Mouse (Mus musculus): Measurements from ENCODE around the gene Cd276.

GRCm38 (mm10) chr9:58527841-58528240 lies 27.4 kb downstream of the Cd276 start:
- TF ChIP-seq CTCF (IDR thresholded peaks at IDR 0.05; ENCODE audit: low read depth) (no peak), EP300 (optimal IDR thresholded peaks at IDR 0.05) (no peak)

All from stomach, postnatal 0 days (tissue).